In genomic region chr1:193138087-193138486, GRCm38 (mm10) we compare ENCODE assay signal across 25 mouse cellular contexts. TPM values are rescaled to one million over a fixed set of nuclear protein-coding genes. Genes with fewer than 3 reads are reported as not detected.
DNase-seq lines count a peak whose midpoint lies in the region; ATAC-seq and TF ChIP-seq lines count a peak whose summit lies in the region.
"Had no signal": no experiment of that assay in that cellular context is flagged by ENCODE, and none has a peak within 500 bp of the region (broad histone marks: within the 10 kb centered on the region; RNA-seq: fewer than 3 reads in every experiment).

No protein-coding gene starts in this region.

- WGBS in forebrain, postnatal 0 days, result 35% methylated on average over 7 of the region's 7 CpGs
- WGBS in forebrain, embryonic 10.5 days, result 63% methylated on average over 7 of the region's 7 CpGs
- WGBS in intestine, embryonic 16.5 days, result 30% methylated on average over 7 of the region's 7 CpGs
- 21% methylated on average over 7 of the region's 7 CpGs for WGBS in intestine, postnatal 0 days
- 12% methylated on average over 7 of the region's 7 CpGs for WGBS in lung, postnatal 0 days

- no peaks in the 10 kb centered on the region for H3K9me3 ChIP-seq in forebrain, postnatal 0 days (ENCODE audit: low read length)
- no peaks in the 10 kb centered on the region for H3K9me3 ChIP-seq in forebrain, embryonic 10.5 days
- no peaks in the 10 kb centered on the region for H3K9me3 ChIP-seq in intestine, embryonic 16.5 days (ENCODE audit: control insufficient read depth, low read length)
- no peaks in the 10 kb centered on the region for H3K9me3 ChIP-seq in intestine, postnatal 0 days (ENCODE audit: control insufficient read depth)
- H3K9me3 ChIP-seq in lung, postnatal 0 days (ENCODE audit: low read length), result no peaks in the 10 kb centered on the region
- H3K9me3 ChIP-seq: hindbrain, embryonic 12.5 days; limb, embryonic 13.5 days; liver, embryonic 13.5 days; lung, embryonic 15.5 days; stomach, embryonic 15.5 days had no signal

- DNase-seq in forebrain, postnatal 0 days, result peak; percentile 10
- DNase-seq in forebrain, embryonic 10.5 days (ENCODE audit: extremely low spot score, low spot score), result no peak
- peak; percentile 35 for DNase-seq in lung, postnatal 0 days (ENCODE audit: low spot score)
- DNase-seq in lung, postnatal 14 days, result no peak
- no peak for DNase-seq in neural tube, embryonic 10.5 days (ENCODE audit: extremely low spot score, low spot score)
- no peak for DNase-seq in cerebellum, postnatal 36 days
- DNase-seq: adrenal gland, adult 8-10 months; cerebellum, adult 2 months; cerebellum, postnatal 25 days; embryo, embryonic 11 days; gastrocnemius, adult 2 months; heart, postnatal 10 days; kidney, adult 18-20 months; kidney, postnatal 25 days; layer of hippocampus, postnatal 36 days; liver, embryonic 13.5 days; thymus, postnatal 25 days had no signal

- no peaks in the 10 kb centered on the region for H3K4me1 ChIP-seq in forebrain, postnatal 0 days (ENCODE audit: insufficient read depth)
- H3K4me1 ChIP-seq in forebrain, embryonic 10.5 days, result 0 out of 2 replicates have a peak, but pooled peaks cover 12% of the 10 kb centered on the region
- no peaks in the 10 kb centered on the region for H3K4me1 ChIP-seq in intestine, embryonic 16.5 days (ENCODE audit: control insufficient read depth, insufficient read depth, low read length)
- H3K4me1 ChIP-seq in intestine, postnatal 0 days (replicated peaks; ENCODE audit: control insufficient read depth, insufficient read depth, low read length), result no peaks in the 10 kb centered on the region
- no peaks in the 10 kb centered on the region for H3K4me1 ChIP-seq in lung, postnatal 0 days (ENCODE audit: insufficient read depth, low read depth, low read length)
- H3K4me1 ChIP-seq: liver, embryonic 13.5 days; lung, embryonic 15.5 days; stomach, embryonic 15.5 days had no signal

- no peaks in the 10 kb centered on the region for H3K27me3 ChIP-seq in forebrain, postnatal 0 days (ENCODE audit: insufficient read depth, low read length)
- no peaks in the 10 kb centered on the region for H3K27me3 ChIP-seq in forebrain, embryonic 10.5 days (ENCODE audit: poor library complexity, severe bottlenecking)
- no peaks in the 10 kb centered on the region for H3K27me3 ChIP-seq in intestine, embryonic 16.5 days (replicated peaks; ENCODE audit: control insufficient read depth, insufficient read depth, low read length)
- H3K27me3 ChIP-seq in intestine, postnatal 0 days (replicated peaks; ENCODE audit: control insufficient read depth, insufficient read depth, low read length), result no peaks in the 10 kb centered on the region
- no peaks in the 10 kb centered on the region for H3K27me3 ChIP-seq in lung, postnatal 0 days (replicated peaks; ENCODE audit: insufficient read depth, low read length)
- H3K27me3 ChIP-seq: lung, embryonic 15.5 days; stomach, embryonic 15.5 days had no signal

- no peak overlapping the region for H3K4me3 ChIP-seq in forebrain, postnatal 0 days (ENCODE audit: low read depth, low read length)
- no peak overlapping the region for H3K4me3 ChIP-seq in forebrain, embryonic 10.5 days
- H3K4me3 ChIP-seq in intestine, embryonic 16.5 days (ENCODE audit: low read length), result no peak overlapping the region
- H3K4me3 ChIP-seq in intestine, postnatal 0 days (ENCODE audit: low read depth, low read length), result no peak overlapping the region
- H3K4me3 ChIP-seq in lung, postnatal 0 days (ENCODE audit: low read depth, low read length), result no peak overlapping the region
- H3K4me3 ChIP-seq: gastrocnemius, adult 2 months; hindbrain, embryonic 12.5 days; layer of hippocampus, adult 2 months; limb, embryonic 13.5 days; liver, embryonic 13.5 days; lung, embryonic 15.5 days; stomach, embryonic 15.5 days had no signal

- no peak overlapping the region for H3K27ac ChIP-seq in forebrain, postnatal 0 days (ENCODE audit: low read depth, low read length)
- no peak overlapping the region for H3K27ac ChIP-seq in forebrain, embryonic 10.5 days
- H3K27ac ChIP-seq in intestine, embryonic 16.5 days (ENCODE audit: low read length), result peak overlapping the region; percentile 28; the same call in 1 of the 2 replicates
- H3K27ac ChIP-seq in intestine, postnatal 0 days (ENCODE audit: low read depth, low read length), result no peak overlapping the region
- H3K27ac ChIP-seq in lung, postnatal 0 days (ENCODE audit: low read length), result no peak overlapping the region
- H3K27ac ChIP-seq: gastrocnemius, adult 2 months; hindbrain, embryonic 12.5 days; layer of hippocampus, adult 2 months; limb, embryonic 13.5 days; liver, embryonic 13.5 days; lung, embryonic 15.5 days; stomach, embryonic 15.5 days had no signal

- H3K36me3 ChIP-seq in forebrain, postnatal 0 days (ENCODE audit: insufficient read depth), result no peaks in the 10 kb centered on the region
- H3K36me3 ChIP-seq in forebrain, embryonic 10.5 days (replicated peaks), result no peaks in the 10 kb centered on the region
- no peaks in the 10 kb centered on the region for H3K36me3 ChIP-seq in intestine, embryonic 16.5 days (ENCODE audit: control insufficient read depth, insufficient read depth, low read length)
- no peaks in the 10 kb centered on the region for H3K36me3 ChIP-seq in intestine, postnatal 0 days (ENCODE audit: control insufficient read depth, insufficient read depth)
- H3K36me3 ChIP-seq in lung, postnatal 0 days (ENCODE audit: insufficient read depth, low read length), result no peaks in the 10 kb centered on the region
- H3K36me3 ChIP-seq: hindbrain, embryonic 12.5 days; limb, embryonic 13.5 days; liver, embryonic 13.5 days; lung, embryonic 15.5 days; stomach, embryonic 15.5 days had no signal

- ATAC-seq in forebrain, postnatal 0 days, result no peak
- 0 out of 2 replicates have a peak, but pooled peaks have one; percentile 9 for ATAC-seq in intestine, embryonic 16.5 days
- ATAC-seq in intestine, postnatal 0 days, result no peak
- 0 out of 2 replicates have a peak, but pooled peaks have one; percentile 26 for ATAC-seq in lung, postnatal 0 days

- H3K9ac ChIP-seq in forebrain, postnatal 0 days, result no peak overlapping the region
- peak overlapping the region; percentile 21; the same call in 1 of the 2 replicates for H3K9ac ChIP-seq in intestine, embryonic 16.5 days (ENCODE audit: low read depth, low read length)
- no peak overlapping the region for H3K9ac ChIP-seq in intestine, postnatal 0 days (ENCODE audit: low read depth, low read length)
- H3K9ac ChIP-seq in lung, postnatal 0 days (replicated peaks; ENCODE audit: low read depth), result no peak overlapping the region
- H3K9ac ChIP-seq: hindbrain, embryonic 12.5 days; limb, embryonic 13.5 days; liver, embryonic 13.5 days; lung, embryonic 15.5 days; stomach, embryonic 15.5 days had no signal

- TF ChIP-seq CTCF in forebrain, postnatal 0 days (IDR thresholded peaks at IDR 0.05; ENCODE audit: low read depth), result no peak
- no peak for TF ChIP-seq CTCF in intestine, postnatal 0 days (IDR thresholded peaks at IDR 0.05; ENCODE audit: low read depth)
- no peak for TF ChIP-seq CTCF in lung, postnatal 0 days (IDR thresholded peaks at IDR 0.05)

- no peak for TF ChIP-seq EP300 in lung, postnatal 0 days (IDR thresholded peaks at IDR 0.05)

- H3K4me2 ChIP-seq in forebrain, postnatal 0 days (ENCODE audit: low read depth), result no peak overlapping the region
- H3K4me2 ChIP-seq in intestine, embryonic 16.5 days (ENCODE audit: low read depth, low read length), result no peak overlapping the region
- H3K4me2 ChIP-seq in intestine, postnatal 0 days (replicated peaks; ENCODE audit: low read depth), result no peak overlapping the region
- H3K4me2 ChIP-seq in lung, postnatal 0 days (replicated peaks; ENCODE audit: low read depth, low read length), result no peak overlapping the region
- H3K4me2 ChIP-seq: hindbrain, embryonic 12.5 days; limb, embryonic 13.5 days; liver, embryonic 13.5 days; lung, embryonic 15.5 days; midbrain, embryonic 11.5 days; stomach, embryonic 15.5 days had no signal

RNA-seq across cellular contexts. Expression of gene Diexf, which starts 8.0 kb away (rescaled TPM):
- total RNA-seq in forebrain, postnatal 0 days (2014; rRNA removed), result 11.4 and 18.6 TPM in 2 replicates
- polyA plus RNA-seq in forebrain, postnatal 0 days (2015; fragmentation: Nextera tagmentation; extraction: Ambion mirVana), result 4.0 and 6.2 TPM in 2 replicates
- 10.2 TPM in 2 replicates for polyA plus RNA-seq in forebrain, embryonic 10.5 days (2016; fragmentation: Nextera tagmentation; extraction: Ambion mirVana)
- polyA plus RNA-seq in intestine, embryonic 16.5 days (2015; fragmentation: Nextera tagmentation; extraction: Ambion mirVana), result 5.0 and 9.2 TPM in 2 replicates
- polyA plus RNA-seq in intestine, postnatal 0 days (2015; fragmentation: Nextera tagmentation; extraction: Ambion mirVana), result 1.7 and 1.8 TPM in 2 replicates
- 2.5 and 2.9 TPM in 2 replicates for polyA plus RNA-seq in lung, postnatal 0 days (2015; fragmentation: Nextera tagmentation; extraction: Ambion mirVana)

RNA-seq across cellular contexts. Expression of gene Irf6, which starts 14.8 kb away (rescaled TPM):
- 0.33 and 0.62 TPM in 2 replicates for total RNA-seq in forebrain, postnatal 0 days (2014; rRNA removed)
- 0.29 and 0.48 TPM in 2 replicates for polyA plus RNA-seq in forebrain, postnatal 0 days (2015; fragmentation: Nextera tagmentation; extraction: Ambion mirVana)
- polyA plus RNA-seq in forebrain, embryonic 10.5 days (2016; fragmentation: Nextera tagmentation; extraction: Ambion mirVana), result 3.8 and 3.9 TPM in 2 replicates
- polyA plus RNA-seq in intestine, embryonic 16.5 days (2015; fragmentation: Nextera tagmentation; extraction: Ambion mirVana), result 95.0 and 106 TPM in 2 replicates
- polyA plus RNA-seq in intestine, postnatal 0 days (2015; fragmentation: Nextera tagmentation; extraction: Ambion mirVana), result 47.8 and 48.3 TPM in 2 replicates
- polyA plus RNA-seq in lung, postnatal 0 days (2015; fragmentation: Nextera tagmentation; extraction: Ambion mirVana), result 14.3 and 17.0 TPM in 2 replicates

RNA-seq across cellular contexts. Expression of gene A130010J15Rik, which starts 29.8 kb away (rescaled TPM):
- total RNA-seq in forebrain, postnatal 0 days (2014; rRNA removed), result 16.2 and 18.2 TPM in 2 replicates
- 9.6 and 10.8 TPM in 2 replicates for polyA plus RNA-seq in forebrain, postnatal 0 days (2015; fragmentation: Nextera tagmentation; extraction: Ambion mirVana)
- polyA plus RNA-seq in forebrain, embryonic 10.5 days (2016; fragmentation: Nextera tagmentation; extraction: Ambion mirVana), result 17.0 and 18.1 TPM in 2 replicates
- 13.0 and 13.7 TPM in 2 replicates for polyA plus RNA-seq in intestine, embryonic 16.5 days (2015; fragmentation: Nextera tagmentation; extraction: Ambion mirVana)
- polyA plus RNA-seq in intestine, postnatal 0 days (2015; fragmentation: Nextera tagmentation; extraction: Ambion mirVana), result 7.2 and 8.0 TPM in 2 replicates
- 8.3 and 8.4 TPM in 2 replicates for polyA plus RNA-seq in lung, postnatal 0 days (2015; fragmentation: Nextera tagmentation; extraction: Ambion mirVana)

Comparison
In these comparisons a context has a peak if more than half of its experiments do, and no peak if none do; other contexts are left out.
1. ATAC-seq: peak in intestine, embryonic 16.5 days (single experiment) and lung, postnatal 0 days (single experiment); none in forebrain, postnatal 0 days (single experiment) and intestine, postnatal 0 days (single experiment).
2. DNase-seq: peak in forebrain, postnatal 0 days (single experiment) and lung, postnatal 0 days (single experiment); none in forebrain, embryonic 10.5 days (single experiment), lung, postnatal 14 days (single experiment), neural tube, embryonic 10.5 days (single experiment) and cerebellum, postnatal 36 days (0 of 2).